Mouse (Mus musculus) cerebellum, adult 18-20 months (tissue): Measurements from ENCODE around the gene Xrra1.

ENCODE experiments used
- DNase-seq, 2 experiments: peaks; one replicate each; pipeline ENCODE4 v3.0.0; 2021

Xrra1 gene

GRCm38 (mm10) chr7:99851618-99852017, 7.3 kb upstream of the Xrra1 start:
- DNase-seq, result no peak

DNA sequence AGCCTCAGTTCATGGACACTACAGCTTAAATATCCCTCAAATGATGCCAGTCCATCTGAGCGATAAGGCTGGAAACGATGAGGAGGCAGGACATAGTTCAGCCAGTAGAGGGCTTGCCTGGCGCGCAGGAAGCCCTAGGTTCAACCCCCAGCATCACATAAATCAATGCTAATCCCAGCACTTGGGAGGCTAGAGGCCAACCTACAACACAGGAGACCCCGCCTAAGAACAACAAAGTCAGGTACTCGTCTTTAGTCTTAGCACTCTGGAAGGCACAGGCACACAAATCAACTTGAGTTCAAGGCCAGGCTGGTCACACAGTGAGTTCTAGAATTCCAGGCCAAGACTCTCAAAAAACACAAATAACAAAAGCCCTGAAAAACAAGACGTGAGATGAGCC, 5.6 kb upstream of the Xrra1 start:
- no peak for DNase-seq

DNA sequence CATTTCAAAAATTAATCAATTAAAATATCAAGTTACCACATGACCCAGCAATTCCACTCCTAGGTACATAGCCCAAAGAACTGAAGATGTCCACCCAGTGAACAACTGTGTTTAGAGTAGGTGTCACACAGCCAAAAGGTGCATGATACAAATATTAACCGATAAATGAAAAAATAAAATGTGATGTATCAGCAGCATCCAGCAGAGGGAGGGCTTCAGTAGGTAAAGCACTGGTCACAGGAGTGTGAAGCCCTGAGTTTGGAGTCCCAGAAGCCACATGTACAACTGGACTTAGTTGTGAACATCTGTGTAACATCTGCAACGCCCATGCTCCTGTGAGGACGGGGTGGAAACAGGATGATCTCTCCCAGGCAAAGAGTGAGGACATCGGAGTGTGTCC, 4.6 kb upstream of the Xrra1 start:
- no peak for DNase-seq

DNA sequence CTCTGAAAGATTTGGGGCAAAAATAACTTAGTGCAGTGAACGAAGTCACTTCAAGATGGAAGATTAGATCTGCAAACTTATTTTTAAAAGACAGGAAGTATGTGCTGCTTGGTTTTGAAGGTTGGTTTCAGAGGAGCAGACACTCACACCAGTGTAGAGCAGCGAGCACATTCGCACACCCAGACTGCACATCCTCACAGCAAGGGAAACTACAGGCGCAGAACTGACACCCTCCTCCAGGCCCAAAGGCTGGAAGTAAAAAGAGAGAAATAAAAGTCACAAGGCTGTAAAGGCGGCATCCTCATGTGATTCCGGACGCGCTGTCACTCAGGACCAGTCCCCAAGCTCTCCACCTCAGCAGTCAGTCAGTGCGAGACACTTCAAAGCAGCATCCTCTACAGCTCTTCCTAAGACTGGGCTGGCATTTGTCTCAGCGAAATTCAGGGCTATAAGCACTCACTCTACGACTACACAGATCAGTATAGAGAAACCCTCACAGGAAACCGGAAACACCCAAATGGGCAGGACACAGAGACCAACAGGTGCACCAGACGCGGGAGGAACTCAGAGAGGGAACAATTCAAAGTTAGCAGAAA, 2.6 kb upstream of the Xrra1 start:
- no peak for DNase-seq

DNA sequence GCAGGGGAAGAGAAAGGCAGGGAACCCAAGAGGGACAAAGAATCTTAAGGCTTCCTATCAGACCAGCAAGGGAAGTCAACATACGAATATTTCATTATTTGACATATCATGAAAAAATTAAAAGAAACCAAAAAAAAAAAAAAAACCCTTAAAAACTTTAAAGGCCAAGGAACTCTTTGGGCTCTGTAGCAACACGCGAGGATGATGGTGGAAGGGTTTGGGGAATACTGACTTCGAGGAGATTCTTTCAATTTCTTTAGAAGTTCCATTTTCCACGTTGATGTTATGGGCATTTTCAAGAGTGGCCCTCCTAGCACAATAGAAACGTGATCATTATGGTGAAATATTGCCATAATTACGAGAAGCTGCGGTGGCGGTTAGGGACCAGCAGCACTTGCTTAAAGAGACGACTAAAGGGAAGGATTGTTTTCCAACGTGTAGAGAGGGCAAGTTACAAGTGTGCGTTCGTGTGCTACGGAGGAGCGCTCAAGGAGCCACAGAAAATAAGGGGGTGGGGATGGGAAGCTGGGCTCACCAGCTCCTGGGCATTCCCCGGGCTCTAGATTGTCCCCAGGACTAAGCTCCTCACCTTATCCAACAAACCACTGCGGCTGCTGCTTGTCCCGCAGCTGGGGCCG, 622 bp upstream of the Xrra1 start:
- DNase-seq, result no peak

- no peak for DNase-seq
Measured at GRCm38 (mm10) chr7:99863362-99863761, 4.4 kb downstream of the Xrra1 start, which contains the start of gene Spcs2. Spcs2 (minus strand) TSS chr7:99863462.

- no peak for DNase-seq
Measured at GRCm38 (mm10) chr7:99864241-99865028, 5.5 kb downstream of the Xrra1 start.

- DNase-seq, result no peak
Measured at GRCm38 (mm10) chr7:99865219-99865618, 6.3 kb downstream of the Xrra1 start.

- no peak for DNase-seq
Measured at GRCm38 (mm10) chr7:99869296-99869695, 10.4 kb downstream of the Xrra1 start.

GRCm38 (mm10) chr7:99873965-99874364, 15.0 kb downstream of the Xrra1 start:
- DNase-seq, result no peak

- DNase-seq, result no peak
Measured at GRCm38 (mm10) chr7:99875891-99876290, 17.0 kb downstream of the Xrra1 start.

- DNase-seq, result peak; percentile 66 to 75
Measured at GRCm38 (mm10) chr7:99876345-99876744, 17.4 kb downstream of the Xrra1 start.

- no peak for DNase-seq
Measured at GRCm38 (mm10) chr7:99878254-99878653, 19.3 kb downstream of the Xrra1 start.

DNA sequence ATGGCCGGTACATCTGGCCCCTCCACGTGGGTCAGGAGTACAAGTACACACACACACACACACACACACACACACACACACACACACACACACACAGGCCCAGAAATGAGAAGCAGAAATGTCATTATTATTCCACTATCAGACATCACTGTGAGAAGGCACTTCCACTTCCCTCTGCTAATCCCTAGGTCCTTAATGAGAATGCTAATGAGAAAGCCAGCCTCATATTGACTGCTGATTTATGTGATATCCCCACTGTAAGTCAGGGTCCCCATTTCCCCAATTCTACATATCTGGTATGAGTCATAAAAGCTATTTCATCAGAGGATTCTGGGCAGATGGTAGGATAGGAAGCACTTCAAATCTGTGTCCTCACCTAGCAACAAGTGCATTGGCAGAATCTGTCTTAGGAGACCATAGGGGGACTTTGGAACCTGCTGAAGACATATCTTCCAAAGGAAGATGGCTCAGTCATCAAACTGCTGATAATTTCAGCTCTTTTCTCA, 28.4 kb downstream of the Xrra1 start:
- DNase-seq, result no peak

DNA sequence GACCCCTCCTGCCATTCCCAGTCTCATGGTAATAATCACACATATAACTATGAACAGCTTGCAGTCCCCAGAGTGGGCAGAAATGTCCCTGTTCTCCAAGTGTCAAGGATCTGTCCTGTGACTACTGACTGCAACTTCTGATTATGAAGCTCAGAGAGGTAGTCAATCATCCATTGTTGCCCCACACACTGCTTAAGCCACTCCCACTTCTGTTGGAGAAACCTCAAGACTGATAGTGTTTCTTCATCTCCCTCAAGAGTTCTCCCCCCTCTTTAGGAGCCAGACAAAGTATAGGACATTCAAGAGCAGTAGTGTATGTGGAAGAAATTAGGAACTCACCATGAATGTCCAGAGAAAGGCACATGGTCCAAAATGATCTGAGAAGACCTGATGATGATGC, 28.8 kb downstream of the Xrra1 start:
- no peak for DNase-seq

DNA sequence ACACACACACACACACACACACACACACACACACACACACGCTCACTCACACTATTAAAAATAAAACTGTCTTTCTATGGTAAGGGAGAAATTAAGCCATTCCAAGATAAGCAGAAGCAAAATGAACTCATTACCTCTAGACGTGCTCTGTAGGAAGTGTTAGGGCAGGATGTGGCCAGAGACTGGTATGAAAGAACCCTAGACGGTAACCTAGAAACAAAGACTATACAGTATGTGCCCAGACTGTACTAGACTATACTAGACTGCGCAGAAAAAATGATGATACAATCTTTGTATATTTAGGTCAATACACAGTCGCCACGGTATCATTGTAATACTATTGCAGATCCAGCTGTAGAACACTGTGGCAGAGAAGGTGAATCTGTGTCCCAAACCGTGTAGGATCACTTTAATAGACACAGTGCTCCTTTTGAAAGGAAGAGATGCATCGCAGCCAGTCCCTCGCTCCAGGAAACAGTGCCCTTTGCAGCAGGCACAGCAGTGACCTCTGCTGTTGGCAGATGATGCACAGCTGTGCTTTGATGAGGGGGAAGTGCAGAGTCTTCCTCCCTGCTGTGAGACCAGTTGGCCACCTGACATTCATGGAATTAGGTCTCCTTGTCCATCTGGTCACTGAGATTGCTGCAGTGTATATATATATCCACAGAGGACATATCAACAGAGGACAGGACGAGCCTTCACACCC, 30.4 kb downstream of the Xrra1 start:
- DNase-seq, result peak; percentile 8 to 9

DNA sequence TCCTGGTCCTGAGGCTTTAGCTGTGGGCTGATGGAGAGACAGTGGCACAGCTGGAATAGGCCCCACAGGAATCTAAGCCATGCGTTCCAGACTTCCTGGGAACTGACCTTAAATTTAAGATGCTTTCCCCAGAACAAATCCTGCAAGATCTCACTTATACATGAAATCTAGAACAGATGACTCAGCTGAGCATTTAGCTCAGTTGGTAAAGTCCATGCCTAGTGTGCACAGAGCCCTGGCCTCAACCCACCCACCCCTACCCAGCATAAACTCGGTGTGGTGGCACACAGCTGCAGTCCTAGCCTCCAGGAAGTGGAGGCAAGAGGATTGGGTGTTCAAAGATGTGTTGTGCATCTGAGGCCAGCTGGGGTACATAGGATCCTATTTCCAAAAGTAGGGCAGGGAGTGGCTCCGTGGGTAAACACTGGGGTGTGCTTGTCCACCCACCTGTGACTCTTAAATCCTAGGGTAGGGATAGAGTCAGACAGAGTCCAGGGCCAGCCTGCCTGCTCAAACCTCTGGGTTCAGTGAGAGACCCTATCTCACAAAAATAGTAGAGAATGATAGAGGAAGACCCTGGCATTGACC, 31.3 kb downstream of the Xrra1 start:
- no peak for DNase-seq

GRCm38 (mm10) chr7:99891471-99891870, 32.6 kb downstream of the Xrra1 start:
- DNase-seq, result no peak

- no peak for DNase-seq
Measured at GRCm38 (mm10) chr7:99892351-99892750, 33.4 kb downstream of the Xrra1 start.

DNA sequence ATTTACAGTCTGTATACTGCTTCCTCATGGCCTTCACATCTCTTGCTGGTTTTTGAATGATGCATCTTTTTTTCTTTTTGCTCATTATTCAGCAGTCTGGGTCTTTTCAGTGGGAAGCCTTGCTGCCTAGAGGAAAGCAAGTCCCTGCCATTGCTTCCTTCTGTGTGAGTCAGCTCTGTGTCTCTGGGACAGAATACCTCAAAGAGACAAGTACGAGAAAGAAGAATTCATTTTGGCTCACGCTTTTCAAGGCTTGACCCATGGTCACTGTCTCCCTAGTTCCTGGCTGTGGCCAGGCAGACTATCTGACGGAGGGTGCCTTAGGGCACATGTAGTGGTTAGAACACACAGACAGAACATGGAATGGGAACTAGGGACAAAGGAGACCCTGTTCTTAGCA, 35.1 kb downstream of the Xrra1 start:
- DNase-seq, result no peak

GRCm38 (mm10) chr7:99894478-99894877, 35.6 kb downstream of the Xrra1 start:
- DNase-seq, result no peak

- no peak for DNase-seq
Measured at GRCm38 (mm10) chr7:99896905-99897304, 38.0 kb downstream of the Xrra1 start.

DNA sequence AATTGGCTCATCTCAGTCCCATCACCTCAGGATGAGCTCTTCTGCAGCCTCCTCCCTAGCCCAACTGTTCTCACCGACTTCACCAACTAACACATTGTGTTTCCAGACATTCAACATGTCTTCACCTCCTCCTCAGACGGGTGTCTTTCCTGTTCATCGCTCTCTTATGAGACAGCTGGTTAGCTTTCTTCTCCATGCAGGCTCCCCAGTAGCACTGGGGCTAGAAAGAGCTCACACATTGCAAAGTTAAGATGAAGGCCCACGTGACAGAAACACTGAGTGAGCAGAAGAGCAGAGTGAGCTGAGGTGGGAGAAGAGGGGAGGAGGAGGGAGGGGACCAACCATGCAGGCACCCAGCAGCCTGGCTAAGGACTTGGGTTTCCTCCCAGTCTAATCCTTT, 43.3 kb downstream of the Xrra1 start:
- no peak for DNase-seq
